Comparison of ENCODE assay signal across 13 mouse cellular contexts in genomic region chr5:7911975-7912374, GRCm38 (mm10). TPM values are rescaled to one million over a fixed set of nuclear protein-coding genes. Genes with fewer than 3 reads are reported as not detected.
DNase-seq lines count a peak whose midpoint lies in the region; ATAC-seq and TF ChIP-seq lines count a peak whose summit lies in the region.
"Had no signal": no experiment of that assay in that cellular context is flagged by ENCODE, and none has a peak within 500 bp of the region (broad histone marks: within the 10 kb centered on the region; RNA-seq: fewer than 3 reads in every experiment).

No protein-coding gene starts in this region.

- no peak for TF ChIP-seq EP300 in liver, embryonic 14.5 days (IDR thresholded peaks at IDR 0.05; ENCODE audit: low read depth)

- 49% methylated on average over 3 of the region's 3 CpGs for WGBS in liver, embryonic 14.5 days (ENCODE audit: insufficient replicate concordance)
- 64% methylated on average over 3 of the region's 3 CpGs for WGBS in liver, embryonic 11.5 days

- no peaks in the 10 kb centered on the region for H3K36me3 ChIP-seq in liver, embryonic 14.5 days (replicated peaks; ENCODE audit: control insufficient read depth, insufficient read depth, low read depth)
- no peaks in the 10 kb centered on the region for H3K36me3 ChIP-seq in liver, embryonic 11.5 days (ENCODE audit: control insufficient read depth, insufficient read depth, low read length)
- H3K36me3 ChIP-seq: kidney, embryonic 15.5 days; midbrain, embryonic 15.5 days had no signal

- DNase-seq in frontal cortex, postnatal 14 days (ENCODE audit: low spot score in 2 of 2): no peak
- no peak for DNase-seq in liver, embryonic 14.5 days (ENCODE audit: low read depth in 3 of 3, low spot score in 3 of 3)
- DNase-seq in liver, embryonic 11.5 days (ENCODE audit: low spot score): no peak
- no peak for DNase-seq in brain, embryonic 14.5 days (ENCODE audit: low read depth)
- no peak for DNase-seq in frontal cortex, adult 2 months (ENCODE audit: extremely low spot score in 1 of 2, low spot score in 1 of 2)
- DNase-seq: cerebellum, adult 11-12 months; gastrocnemius, postnatal 36 days; heart, postnatal 14 days had no signal

- H3K9ac ChIP-seq in liver, embryonic 14.5 days (replicated peaks): no peak overlapping the region
- H3K9ac ChIP-seq in liver, embryonic 11.5 days (ENCODE audit: low read depth, low read length): no peak overlapping the region
- H3K9ac ChIP-seq: kidney, embryonic 15.5 days; midbrain, embryonic 15.5 days had no signal

- H3K4me2 ChIP-seq in liver, embryonic 14.5 days (ENCODE audit: low read depth): no peak overlapping the region
- H3K4me2 ChIP-seq in liver, embryonic 11.5 days: no peak overlapping the region
- H3K4me2 ChIP-seq: kidney, embryonic 15.5 days; midbrain, embryonic 15.5 days had no signal

- TF ChIP-seq CTCF in liver, embryonic 14.5 days (IDR thresholded peaks at IDR 0.05; ENCODE audit: low read depth): peak; percentile 52
- peak; percentile 31; the same call in 1 of the 2 replicates for TF ChIP-seq CTCF in brain, embryonic 14.5 days (IDR thresholded peaks at IDR 0.05; ENCODE audit: borderline replicate concordance, extremely low read depth, insufficient read depth, insufficient read length)

- ATAC-seq in frontal cortex, adult (ENCODE audit: low TSS enrichment): 0 out of 2 replicates have a peak, but pooled peaks have one; percentile 38
- ATAC-seq in liver, embryonic 14.5 days (ENCODE audit: insufficient read depth): no peak
- no peak for ATAC-seq in liver, embryonic 11.5 days (replicated peaks; ENCODE audit: low FRiP score)
- peak; percentile 55; the same call in 1 of the 2 replicates for ATAC-seq in megakaryocyte progenitor cell, adult 5-6 weeks (replicated peaks; ENCODE audit: poor library complexity)
- no peak for ATAC-seq in erythroblast, adult 5-6 weeks (replicated peaks; ENCODE audit: low FRiP score, poor library complexity, severe bottlenecking)
- ATAC-seq: midbrain, embryonic 15.5 days had no signal

- H3K27ac ChIP-seq in liver, embryonic 14.5 days: no peak overlapping the region
- H3K27ac ChIP-seq in liver, embryonic 11.5 days (ENCODE audit: low read depth, low read length): no peak overlapping the region
- H3K27ac ChIP-seq: kidney, embryonic 15.5 days; midbrain, embryonic 15.5 days had no signal

- no peaks in the 10 kb centered on the region for H3K27me3 ChIP-seq in liver, embryonic 14.5 days (ENCODE audit: control insufficient read depth, insufficient read depth, low read length)
- H3K27me3 ChIP-seq in liver, embryonic 11.5 days (replicated peaks; ENCODE audit: control insufficient read depth, insufficient read depth, low read length): no peaks in the 10 kb centered on the region
- H3K27me3 ChIP-seq: kidney, embryonic 15.5 days; midbrain, embryonic 15.5 days had no signal

- no peak for TF ChIP-seq POLR2A in brain, embryonic 14.5 days (IDR thresholded peaks at IDR 0.05; ENCODE audit: borderline replicate concordance, extremely low read depth, insufficient read depth, insufficient read length, poor library complexity, severe bottlenecking)

- no peak overlapping the region for H3K4me3 ChIP-seq in liver, embryonic 14.5 days (ENCODE audit: insufficient read depth in 1 of 2, low read depth in 2 of 2, low read length in 2 of 2)
- no peak overlapping the region for H3K4me3 ChIP-seq in liver, embryonic 11.5 days (ENCODE audit: low read depth, low read length)
- H3K4me3 ChIP-seq: kidney, embryonic 15.5 days; midbrain, embryonic 15.5 days had no signal

- no peaks in the 10 kb centered on the region for H3K4me1 ChIP-seq in liver, embryonic 14.5 days (replicated peaks; ENCODE audit: control insufficient read depth in 2 of 2, insufficient read depth in 2 of 2, low read length in 1 of 2)
- no peaks in the 10 kb centered on the region for H3K4me1 ChIP-seq in liver, embryonic 11.5 days (replicated peaks; ENCODE audit: control insufficient read depth, insufficient read depth, low read length)
- H3K4me1 ChIP-seq: kidney, embryonic 15.5 days; midbrain, embryonic 15.5 days had no signal

- no peaks in the 10 kb centered on the region for H3K9me3 ChIP-seq in liver, embryonic 14.5 days (ENCODE audit: control insufficient read depth, low read length)
- H3K9me3 ChIP-seq in liver, embryonic 11.5 days (ENCODE audit: control insufficient read depth, low read length): no peaks in the 10 kb centered on the region
- H3K9me3 ChIP-seq: kidney, embryonic 15.5 days; midbrain, embryonic 15.5 days had no signal

RNA-seq across cellular contexts. Expression of gene Steap4, which starts 48.3 kb away (rescaled TPM):
- 1.6 and 2.0 TPM in 2 replicates for polyA plus RNA-seq in liver, embryonic 14.5 days (2012; rRNA removed)
- polyA plus RNA-seq in liver, embryonic 14.5 days (2014; fragmentation: Nextera tagmentation; extraction: Ambion mirVana): 2.9 and 4.5 TPM in 2 replicates
- 0.29 and 0.86 TPM in 2 replicates for polyA plus RNA-seq in liver, embryonic 11.5 days (2014; fragmentation: Nextera tagmentation; extraction: Ambion mirVana)
- 0.16 and 0.23 TPM in 2 replicates for polyA plus RNA-seq in brain, embryonic 14.5 days (2012; rRNA removed)
- total RNA-seq in megakaryocyte progenitor cell, adult 5-6 weeks (2015): 0.12 TPM in 1 of 2 replicates, not detected in the other
- not detected in 2 replicates for total RNA-seq in megakaryocyte progenitor cell, adult 5-6 weeks (2017)
- 0.42 and 0.58 TPM in 2 replicates for polyA plus RNA-seq in frontal cortex, adult 2 months (2012; rRNA removed)
- total RNA-seq in erythroblast, adult 5-6 weeks (2015; ENCODE audit: low replicate concordance): 0.19 TPM in 1 of 2 replicates, not detected in the other
- 0.34 TPM in 1 of 2 replicates, not detected in the other for total RNA-seq in erythroblast, adult 5-6 weeks (2017; ENCODE audit: low replicate concordance)
- polyA plus RNA-seq: midbrain, embryonic 15.5 days had no signal

Comparison
In these comparisons a context has a peak if more than half of its experiments do, and no peak if none do; other contexts are left out.
1. ATAC-seq: peak in frontal cortex, adult (single experiment) and megakaryocyte progenitor cell, adult 5-6 weeks (single experiment); none in liver, embryonic 14.5 days (single experiment), liver, embryonic 11.5 days (single experiment) and erythroblast, adult 5-6 weeks (single experiment).